Mouse (Mus musculus) gastrocnemius, adult 18-20 months (tissue): ENCODE measurements around the gene Snrpd3. TPM values are rescaled to one million over a fixed set of nuclear protein-coding genes. Genes with fewer than 3 reads are reported as not detected.

Experiments
- DNase-seq: peaks from one replicate; pipeline ENCODE4 v3.0.0; 2021; ENCODE audit warnings: low spot score
- total RNA-seq, 2 experiments: library from RNA; stranded (reverse); gene quantifications; 2 replicates each; pipeline ENCODE4 v1.2.3; 2021

Snrpd3 gene
- total RNA-seq, 2 experiments from 2014 or later, result 76.2 to 80.2 TPM

GRCm38 (mm10) chr10:75531532-75532090 lies 14.3 kb downstream of the Snrpd3 start:
- DNase-seq, result no peak

- no peak for DNase-seq
Observed at GRCm38 (mm10) chr10:75534216-75534615, 16.9 kb downstream of the Snrpd3 start.

- DNase-seq, result no peak
Observed at GRCm38 (mm10) chr10:75534934-75535333, 17.6 kb downstream of the Snrpd3 start.

- no peak for DNase-seq
Observed at GRCm38 (mm10) chr10:75535423-75535822, 18.1 kb downstream of the Snrpd3 start.

GRCm38 (mm10) chr10:75536123-75536522 lies 18.8 kb downstream of the Snrpd3 start:
- no peak for DNase-seq

- no peak for DNase-seq
Observed at GRCm38 (mm10) chr10:75547901-75548300, 30.6 kb downstream of the Snrpd3 start.

GRCm38 (mm10) chr10:75548486-75548885 lies 31.1 kb downstream of the Snrpd3 start:
- DNase-seq, result no peak

GRCm38 (mm10) chr10:75549886-75550285 lies 32.5 kb downstream of the Snrpd3 start:
- no peak for DNase-seq

GRCm38 (mm10) chr10:75551175-75551574 lies 33.8 kb downstream of the Snrpd3 start:
- no peak for DNase-seq

GRCm38 (mm10) chr10:75552106-75552505 lies 34.8 kb downstream of the Snrpd3 start:
- DNase-seq, result no peak

GRCm38 (mm10) chr10:75552701-75553450 lies 35.5 kb downstream of the Snrpd3 start:
- DNase-seq, result no peak

- DNase-seq, result no peak
Observed at GRCm38 (mm10) chr10:75554090-75554489, 36.7 kb downstream of the Snrpd3 start.

GRCm38 (mm10) chr10:75555557-75555956 lies 38.2 kb downstream of the Snrpd3 start:
- no peak for DNase-seq

- no peak for DNase-seq
Observed at GRCm38 (mm10) chr10:75556026-75556425, 38.7 kb downstream of the Snrpd3 start.

GRCm38 (mm10) chr10:75558515-75558914 lies 41.2 kb downstream of the Snrpd3 start:
- no peak for DNase-seq

- DNase-seq, result no peak
Observed at GRCm38 (mm10) chr10:75559041-75559675, 41.8 kb downstream of the Snrpd3 start.

- DNase-seq, result peak; percentile 56
Observed at GRCm38 (mm10) chr10:75559676-75560548, 42.6 kb downstream of the Snrpd3 start, which contains the start of gene Lrrc75b. Gene Lrrc75b (minus strand): TSS chr10:75560330.

GRCm38 (mm10) chr10:75560549-75560899 lies 43.2 kb downstream of the Snrpd3 start:
- no peak for DNase-seq

GRCm38 (mm10) chr10:75561071-75561654 lies 43.8 kb downstream of the Snrpd3 start, which contains the start of gene Ggt1:
Gene Ggt1 (plus strand): TSS chr10:75561604.
- DNase-seq, result no peak

GRCm38 (mm10) chr10:75562596-75562995 lies 45.2 kb downstream of the Snrpd3 start:
- no peak for DNase-seq

GRCm38 (mm10) chr10:75564687-75565265 lies 47.4 kb downstream of the Snrpd3 start:
- DNase-seq, result no peak
